Mouse (Mus musculus): Measurements from ENCODE around the gene Stat5a. TPM values are rescaled to one million over a fixed set of nuclear protein-coding genes. Genes with fewer than 3 reads are reported as not detected.
A peak's percentile ranks its signal among the peaks of the same experiment; 100 is the strongest.

Gene Stat5a
- polyA plus RNA-seq, 2 experiments: 7.2 to 7.8 TPM

DNA sequence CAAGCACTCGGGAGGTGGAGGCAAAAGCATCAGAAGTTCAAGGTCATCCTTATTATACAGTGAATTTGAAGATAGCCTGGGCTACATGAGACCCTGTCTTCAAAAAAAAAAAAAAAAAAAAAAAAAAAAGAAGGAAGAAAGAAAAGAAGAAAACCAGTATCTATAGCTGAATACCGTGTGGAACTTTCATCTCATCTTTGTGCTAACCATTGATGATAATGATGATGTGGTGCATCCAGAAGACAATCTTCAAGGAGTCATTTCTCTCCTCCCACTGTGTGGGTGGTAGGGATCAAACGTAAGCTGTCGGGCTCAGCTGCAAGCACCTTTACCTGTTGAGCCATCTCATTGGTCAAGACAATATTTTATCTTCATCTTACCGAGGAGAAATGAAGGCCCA is 58.9 kb downstream of the Stat5a start:
- no peaks in the 10 kb centered on the region; the same call in none of the 2 replicates for H3K36me3 ChIP-seq (replicated peaks; ENCODE audit: control insufficient read depth, insufficient read depth, low read depth)
- no peak overlapping the region for H3K9ac ChIP-seq (replicated peaks)
- no peak overlapping the region for H3K27ac ChIP-seq
- TF ChIP-seq EP300 (IDR thresholded peaks at IDR 0.05; ENCODE audit: low read depth) (no peak), CTCF (IDR thresholded peaks at IDR 0.05; ENCODE audit: low read depth) (no peak)
- H3K4me1 ChIP-seq (replicated peaks; ENCODE audit: control insufficient read depth in 2 of 2, insufficient read depth in 2 of 2, low read length in 1 of 2): peaks cover 22 to 45% of the 10 kb centered on the region in 2 experiments
- no peak for DNase-seq (ENCODE audit: low read depth in 3 of 3, low spot score in 3 of 3)
- H3K27me3 ChIP-seq (ENCODE audit: control insufficient read depth, insufficient read depth, low read length): no peaks in the 10 kb centered on the region
- ATAC-seq (ENCODE audit: insufficient read depth): no peak
- no peak overlapping the region for H3K4me2 ChIP-seq (ENCODE audit: low read depth)
- peaks cover 3% of the 10 kb centered on the region; the same call in 1 of the 2 replicates for H3K9me3 ChIP-seq (ENCODE audit: control insufficient read depth, low read length)
- 73% methylated on average over 5 of the region's 5 CpGs for WGBS (ENCODE audit: insufficient replicate concordance)
- no peak overlapping the region for H3K4me3 ChIP-seq (ENCODE audit: insufficient read depth in 1 of 2, low read depth in 2 of 2, low read length in 2 of 2)

DNA sequence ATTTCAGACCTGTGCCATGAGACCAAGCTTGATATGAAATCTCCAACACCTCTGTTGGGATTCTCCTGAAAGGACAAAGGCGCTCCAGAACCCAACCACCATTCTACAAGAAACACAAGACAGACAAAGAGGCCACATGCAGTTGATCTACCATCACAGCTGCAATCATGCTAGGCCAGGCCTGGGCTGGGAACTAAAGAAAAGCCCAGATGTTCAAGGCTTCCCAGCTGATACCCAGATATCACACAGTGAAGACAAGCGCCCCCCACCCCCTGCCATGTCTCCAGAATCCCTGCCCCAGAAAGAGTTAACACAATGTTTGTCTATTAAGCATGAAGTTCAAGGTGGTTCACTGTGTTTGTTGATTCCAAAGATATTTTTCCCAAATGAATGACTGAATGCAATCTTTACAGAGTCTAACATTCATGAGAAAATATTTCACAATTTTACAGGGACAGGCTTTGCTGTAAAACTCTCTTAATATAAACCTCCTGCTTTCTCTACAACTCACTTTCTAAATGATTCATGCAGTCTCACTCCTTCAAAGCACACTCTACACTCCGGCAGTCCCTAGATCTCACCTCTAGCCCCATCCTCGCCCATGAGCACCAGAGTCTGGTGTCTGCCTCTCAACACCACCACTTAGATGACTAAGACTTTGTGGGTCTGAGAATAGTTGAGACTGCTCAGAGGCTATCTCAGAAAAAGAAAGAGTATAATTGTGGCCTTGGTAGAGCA is 61.9 kb downstream of the Stat5a start:
- Histone ChIP-seq H3K36me3 (replicated peaks; ENCODE audit: control insufficient read depth, insufficient read depth, low read depth) (no peaks in the 10 kb centered on the region; the same call in 1 of the 2 replicates), H3K9me3 (ENCODE audit: control insufficient read depth, low read length) (no peaks in the 10 kb centered on the region), H3K4me1 (replicated peaks; ENCODE audit: control insufficient read depth in 2 of 2, insufficient read depth in 2 of 2, low read length in 1 of 2) (peaks cover 30 to 47% of the 10 kb centered on the region in 2 experiments), H3K27ac (peak overlapping the region; percentile 16), H3K27me3 (ENCODE audit: control insufficient read depth, insufficient read depth, low read length) (no peaks in the 10 kb centered on the region), H3K4me2 (ENCODE audit: low read depth) (peak overlapping the region; percentile 48), H3K9ac (replicated peaks) (no peak overlapping the region; the same call in 1 of the 2 replicates), H3K4me3 (ENCODE audit: insufficient read depth in 1 of 2, low read depth in 2 of 2, low read length in 2 of 2) (no peak overlapping the region)
- no peak for TF ChIP-seq CTCF (IDR thresholded peaks at IDR 0.05; ENCODE audit: low read depth)
- peak; percentile 64 for TF ChIP-seq EP300 (IDR thresholded peaks at IDR 0.05; ENCODE audit: low read depth)
- DNase-seq (ENCODE audit: low read depth in 3 of 3, low spot score in 3 of 3): no peak
- ATAC-seq (ENCODE audit: insufficient read depth): peak; percentile 78
- 48% methylated on average over 4 of the region's 4 CpGs for WGBS (ENCODE audit: insufficient replicate concordance)

DNA sequence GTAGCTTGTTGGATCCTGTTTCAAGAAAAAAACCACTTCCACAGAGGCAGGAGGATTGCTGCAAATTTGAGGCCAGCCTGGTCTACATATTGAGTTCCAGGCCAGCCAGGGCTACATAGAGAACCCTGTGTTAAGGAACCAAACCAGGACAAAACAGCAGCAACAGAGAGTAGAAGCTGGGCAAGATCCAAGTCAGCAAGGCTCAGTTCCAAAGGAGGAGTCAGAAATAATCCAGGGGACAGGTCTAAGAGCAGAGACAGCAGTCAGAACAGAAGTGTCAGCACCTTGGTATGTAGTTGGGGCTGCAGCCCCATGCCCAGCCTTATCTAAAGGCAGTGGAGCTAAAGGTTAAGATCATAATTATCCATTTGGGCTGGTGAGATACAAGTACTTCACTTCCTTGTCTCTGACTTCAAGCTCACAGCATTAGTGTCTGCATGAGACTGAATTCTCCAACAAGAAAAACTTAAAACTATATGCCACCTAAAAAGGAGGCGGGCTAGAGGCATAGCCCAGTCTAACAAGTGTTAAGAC is 65.3 kb downstream of the Stat5a start:
- ATAC-seq (ENCODE audit: insufficient read depth) (no peak), DNase-seq (ENCODE audit: low read depth in 3 of 3, low spot score in 3 of 3) (no peak)
- Histone ChIP-seq H3K9ac (replicated peaks) (peak overlapping the region; percentile 9), H3K4me2 (ENCODE audit: low read depth) (no peak overlapping the region), H3K4me1 (replicated peaks; ENCODE audit: control insufficient read depth in 2 of 2, insufficient read depth in 2 of 2, low read length in 1 of 2) (peaks cover 33 to 35% of the 10 kb centered on the region in 2 experiments), H3K4me3 (ENCODE audit: insufficient read depth in 1 of 2, low read depth in 2 of 2, low read length in 2 of 2) (no peak overlapping the region), H3K27ac (no peak overlapping the region), H3K27me3 (ENCODE audit: control insufficient read depth, insufficient read depth, low read length) (no peaks in the 10 kb centered on the region), H3K9me3 (ENCODE audit: control insufficient read depth, low read length) (no peaks in the 10 kb centered on the region), H3K36me3 (replicated peaks; ENCODE audit: control insufficient read depth, insufficient read depth, low read depth) (no peaks in the 10 kb centered on the region; the same call in 1 of the 2 replicates)
- 73% methylated on average over 1 of the region's 1 CpGs for WGBS (ENCODE audit: insufficient replicate concordance)
- TF ChIP-seq CTCF (IDR thresholded peaks at IDR 0.05; ENCODE audit: low read depth) (no peak), EP300 (IDR thresholded peaks at IDR 0.05; ENCODE audit: low read depth) (no peak)

DNA sequence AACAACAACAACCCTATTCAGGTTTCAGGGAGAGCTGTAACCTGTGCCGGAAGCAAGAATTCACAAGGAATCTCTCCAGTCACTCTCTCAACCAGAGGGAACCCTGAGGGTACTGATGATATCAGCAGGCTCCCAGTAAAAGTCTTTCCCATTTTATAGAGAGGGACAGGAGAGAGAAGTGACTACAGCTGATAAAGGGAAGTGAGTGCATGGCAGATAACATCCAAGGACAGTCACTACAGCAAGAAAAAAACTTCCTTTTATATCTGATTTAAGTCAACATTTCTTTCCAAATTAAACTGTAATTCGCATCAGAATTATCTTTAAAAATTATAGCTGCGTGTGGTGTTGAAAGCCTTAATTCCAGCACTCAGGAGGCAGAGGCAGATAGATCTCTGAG is 68.2 kb downstream of the Stat5a start:
- Histone ChIP-seq H3K9ac (replicated peaks) (no peak overlapping the region), H3K27me3 (ENCODE audit: control insufficient read depth, insufficient read depth, low read length) (no peaks in the 10 kb centered on the region), H3K4me3 (ENCODE audit: insufficient read depth in 1 of 2, low read depth in 2 of 2, low read length in 2 of 2) (no peak overlapping the region), H3K27ac (no peak overlapping the region), H3K4me2 (ENCODE audit: low read depth) (no peak overlapping the region), H3K36me3 (replicated peaks; ENCODE audit: control insufficient read depth, insufficient read depth, low read depth) (no peaks in the 10 kb centered on the region; the same call in 1 of the 2 replicates), H3K9me3 (ENCODE audit: control insufficient read depth, low read length) (no peaks in the 10 kb centered on the region), H3K4me1 (replicated peaks; ENCODE audit: control insufficient read depth in 2 of 2, insufficient read depth in 2 of 2, low read length in 1 of 2) (peaks cover 15 to 17% of the 10 kb centered on the region in 2 experiments)
- DNase-seq (ENCODE audit: low read depth in 3 of 3, low spot score in 3 of 3) (no peak), ATAC-seq (ENCODE audit: insufficient read depth) (no peak)
- 69% methylated on average over 3 of the region's 3 CpGs for WGBS (ENCODE audit: insufficient replicate concordance)
- no peak for TF ChIP-seq EP300 (IDR thresholded peaks at IDR 0.05; ENCODE audit: low read depth)
- TF ChIP-seq CTCF (IDR thresholded peaks at IDR 0.05; ENCODE audit: low read depth): no peak

DNA sequence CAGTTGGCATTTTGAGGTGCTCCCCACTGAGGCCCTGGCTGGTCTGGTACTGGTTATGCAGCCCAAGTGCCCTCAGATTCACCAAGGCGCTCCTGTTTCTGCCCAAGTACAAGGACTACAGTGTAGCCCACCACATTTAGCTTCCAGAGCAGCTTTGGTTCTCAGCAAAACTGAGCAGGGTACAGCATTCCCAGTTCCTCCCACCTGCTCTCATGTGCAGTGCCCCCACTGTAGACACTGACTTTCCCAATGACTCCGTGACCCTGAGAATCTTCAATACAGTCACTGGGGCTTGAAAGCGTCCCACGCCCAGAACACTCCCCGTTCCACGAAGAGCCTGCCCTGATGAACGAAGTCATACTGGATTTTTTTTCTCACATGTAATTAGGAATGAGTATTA is 71.5 kb downstream of the Stat5a start:
- Histone ChIP-seq H3K36me3 (replicated peaks; ENCODE audit: control insufficient read depth, insufficient read depth, low read depth) (no peaks in the 10 kb centered on the region), H3K4me1 (replicated peaks; ENCODE audit: control insufficient read depth in 2 of 2, insufficient read depth in 2 of 2, low read length in 1 of 2) (peaks cover 23 to 28% of the 10 kb centered on the region in 2 experiments), H3K27me3 (ENCODE audit: control insufficient read depth, insufficient read depth, low read length) (no peaks in the 10 kb centered on the region), H3K27ac (no peak overlapping the region), H3K4me2 (ENCODE audit: low read depth) (peak overlapping the region; percentile 71; the same call in 1 of the 2 replicates), H3K9me3 (ENCODE audit: control insufficient read depth, low read length) (no peaks in the 10 kb centered on the region), H3K9ac (replicated peaks) (no peak overlapping the region), H3K4me3 (ENCODE audit: insufficient read depth in 1 of 2, low read depth in 2 of 2, low read length in 2 of 2) (no peak overlapping the region)
- DNase-seq (ENCODE audit: low read depth in 3 of 3, low spot score in 3 of 3) (no peak), ATAC-seq (ENCODE audit: insufficient read depth) (no peak)
- 70% methylated on average over 7 of the region's 7 CpGs for WGBS (ENCODE audit: insufficient replicate concordance)
- TF ChIP-seq EP300 (IDR thresholded peaks at IDR 0.05; ENCODE audit: low read depth) (no peak), CTCF (IDR thresholded peaks at IDR 0.05; ENCODE audit: low read depth) (no peak)
